ENCODE assay signal across 8 mouse cellular contexts in the genomic region with DNA sequence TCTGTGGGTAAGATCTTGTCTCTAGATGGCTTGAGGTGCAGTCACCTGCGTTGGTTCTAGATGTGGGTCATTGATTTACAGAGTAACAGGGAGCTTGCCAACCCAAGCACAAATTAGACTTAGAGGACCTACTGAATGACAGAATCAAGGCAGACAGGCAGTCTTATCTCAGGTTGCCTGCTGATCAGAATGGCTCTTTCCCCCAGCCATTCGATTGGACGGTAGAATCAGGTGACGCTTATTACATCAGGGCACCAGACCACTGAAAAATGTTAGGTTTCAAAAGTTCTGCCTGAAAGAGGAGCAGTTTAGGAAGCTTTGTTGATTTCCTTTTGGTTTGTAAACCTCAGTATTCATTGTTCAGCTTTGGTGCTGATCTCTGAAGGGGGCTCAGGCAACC. TPM values are rescaled to one million over a fixed set of nuclear protein-coding genes. Genes with fewer than 3 reads are reported as not detected.
A peak's percentile ranks its signal among the peaks of the same experiment; 100 is the strongest.
DNase-seq lines count a peak whose midpoint lies in the region; ATAC-seq lines count a peak whose summit lies in the region.

No protein-coding gene starts in this region.

- H3K4me1 ChIP-seq in hindbrain, embryonic 13.5 days (replicated peaks) = peaks cover 58% of the 10 kb centered on the region
- peaks cover 68% of the 10 kb centered on the region for H3K4me1 ChIP-seq in liver, embryonic 15.5 days (replicated peaks)

- DNase-seq in A20 (ENCODE audit: low read depth, low spot score) (peak; percentile 69), NIH3T3 (ENCODE audit: low read depth) (peak; percentile 62)
- DNase-seq in thymus, adult 18-20 months = no peak
- no peak for DNase-seq in right cerebral cortex, adult 18-20 months
- DNase-seq in cerebellum, postnatal 36 days = no peak
- no peak for DNase-seq in thymus, postnatal 36 days

- no peaks in the 10 kb centered on the region for H3K27me3 ChIP-seq in hindbrain, embryonic 13.5 days
- peaks cover 5% of the 10 kb centered on the region; the same call in 1 of the 2 replicates for H3K27me3 ChIP-seq in liver, embryonic 15.5 days

- peak overlapping the region; percentile 100 for H3K4me3 ChIP-seq in hindbrain, embryonic 13.5 days
- peak overlapping the region; percentile 84 for H3K4me3 ChIP-seq in liver, embryonic 15.5 days (replicated peaks)

- WGBS in hindbrain, embryonic 13.5 days = 72% methylated on average over 4 of the region's 4 CpGs
- WGBS in liver, embryonic 15.5 days (ENCODE audit: insufficient replicate concordance) = 21% methylated on average over 4 of the region's 4 CpGs

- no peaks in the 10 kb centered on the region for H3K36me3 ChIP-seq in hindbrain, embryonic 13.5 days
- H3K36me3 ChIP-seq in liver, embryonic 15.5 days (replicated peaks) = no peaks in the 10 kb centered on the region

- H3K27ac ChIP-seq in hindbrain, embryonic 13.5 days = no peak overlapping the region
- H3K27ac ChIP-seq in liver, embryonic 15.5 days (replicated peaks) = peak overlapping the region; percentile 81

- H3K9ac ChIP-seq in hindbrain, embryonic 13.5 days = peak overlapping the region; percentile 97; the same call in 1 of the 2 replicates
- peak overlapping the region; percentile 87 for H3K9ac ChIP-seq in liver, embryonic 15.5 days

- ATAC-seq in hindbrain, embryonic 13.5 days (ENCODE audit: low FRiP score) = no peak
- peak; percentile 37 for ATAC-seq in liver, embryonic 15.5 days (ENCODE audit: insufficient read depth)

- H3K4me2 ChIP-seq in hindbrain, embryonic 13.5 days = peak overlapping the region; percentile 85
- H3K4me2 ChIP-seq in liver, embryonic 15.5 days = peak overlapping the region; percentile 94

- H3K9me3 ChIP-seq in hindbrain, embryonic 13.5 days = no peaks in the 10 kb centered on the region
- H3K9me3 ChIP-seq in liver, embryonic 15.5 days (replicated peaks) = no peaks in the 10 kb centered on the region

RNA-seq across cellular contexts. Expression of a gene that starts 1.9 kb away (rescaled TPM):
- 47.4 and 47.6 TPM in 2 replicates for polyA plus RNA-seq in hindbrain, embryonic 13.5 days (2015; fragmentation: Nextera tagmentation; extraction: Ambion mirVana)
- 14.6 and 17.6 TPM in 2 replicates for polyA plus RNA-seq in liver, embryonic 15.5 days (2015; fragmentation: Nextera tagmentation; extraction: Ambion mirVana)

RNA-seq across cellular contexts. Expression of a gene that starts 18.1 kb away (rescaled TPM):
- 8.3 and 8.8 TPM in 2 replicates for polyA plus RNA-seq in hindbrain, embryonic 13.5 days (2015; fragmentation: Nextera tagmentation; extraction: Ambion mirVana)
- 7.3 and 7.5 TPM in 2 replicates for polyA plus RNA-seq in liver, embryonic 15.5 days (2015; fragmentation: Nextera tagmentation; extraction: Ambion mirVana)

Comparison
In these comparisons a context has a peak if more than half of its experiments do, and no peak if none do; other contexts are left out.
1. DNase-seq: peak in A20 (single experiment) and NIH3T3 (single experiment); none in thymus, adult 18-20 months (0 of 2), right cerebral cortex, adult 18-20 months (single experiment), cerebellum, postnatal 36 days (0 of 2) and thymus, postnatal 36 days (0 of 2).